Mouse (Mus musculus) midbrain, embryonic 14.5 days (tissue): ENCODE results near the gene Gtf2h4. TPM values are rescaled to one million over a fixed set of nuclear protein-coding genes. Genes with fewer than 3 reads are reported as not detected.

Experiments used
- ATAC-seq: fragments of 200-750 bp; cut with Nextera tagmentation; 2 replicates; pipeline ENCODE4 v1.8.0; 2017; ENCODE audit warnings: moderate number of reproducible peaks, moderate library complexity; ENCODE audit not compliant: low FRiP score, low TSS enrichment
- DNase-seq: peaks from one replicate; pipeline ENCODE4 v3.0.0-alpha.2; 2015
- H3K27ac ChIP-seq: fragments of 300-500 bp; sonication (generic); replicated peaks from 2 replicates; pipeline ENCODE4 v1.5.1; 2014; ENCODE audit warnings: mild to moderate bottlenecking, low read depth, low read length, moderate library complexity
- H3K27me3 ChIP-seq: fragments of 300-500 bp; sonication (generic); 2 replicates; pipeline ENCODE4 v1.6.1; 2014; ENCODE audit warnings: low read length, control low read depth, mixed read lengths; ENCODE audit not compliant: control insufficient read depth, insufficient read depth
- H3K36me3 ChIP-seq: fragments of 300-500 bp; sonication (generic); 2 replicates; pipeline ENCODE4 v1.6.1; 2014; ENCODE audit warnings: low read length, control low read depth; ENCODE audit not compliant: control insufficient read depth, insufficient read depth
- H3K4me1 ChIP-seq: fragments of 300-500 bp; sonication (generic); 2 replicates; pipeline ENCODE4 v1.6.1; 2014; ENCODE audit warnings: mild to moderate bottlenecking, antibody characterized with exemption, low read length, control low read depth; ENCODE audit not compliant: control insufficient read depth, insufficient read depth
- H3K4me2 ChIP-seq: fragments of 300-500 bp; sonication (generic); 2 replicates; pipeline ENCODE4 v1.6.1; 2014; ENCODE audit warnings: mild to moderate bottlenecking, low read length, moderate library complexity
- H3K4me3 ChIP-seq: fragments of 300-500 bp; sonication (generic); replicated peaks from 2 replicates; pipeline ENCODE4 v1.5.1; 2014; ENCODE audit warnings: low read depth, low read length
- H3K9ac ChIP-seq: fragments of 300-500 bp; sonication (generic); replicated peaks from 2 replicates; pipeline ENCODE4 v1.6.1; 2014; ENCODE audit warnings: mild to moderate bottlenecking, low read length, moderate library complexity
- H3K9me3 ChIP-seq: fragments of 300-500 bp; sonication (generic); 2 replicates; pipeline ENCODE4 v1.6.1; 2016; ENCODE audit warnings: low read length, control low read depth, mixed read lengths; ENCODE audit not compliant: control insufficient read depth
- WGBS: fragments of 180-500 bp; shearing (Covaris S2); extraction: QIAGEN DNeasy Blood & Tissue Kit; methylation state at CpG from one replicate; pipeline ENCODE4 v1.1.7; 2014; 5-methylcytosine and 5-hydroxymethylcytosine counted together
- polyA plus RNA-seq: library from polyadenylated mRNA; unstranded; fragments of >200 nt; fragmentation: Nextera tagmentation; extraction: Ambion mirVana; gene quantifications from 2 replicates; pipeline ENCODE4 v1.2.1, GENCODE M21; 2014

Gtf2h4 gene
- polyA plus RNA-seq, 1 experiment from 2014 or later = 25.5 TPM

DNA sequence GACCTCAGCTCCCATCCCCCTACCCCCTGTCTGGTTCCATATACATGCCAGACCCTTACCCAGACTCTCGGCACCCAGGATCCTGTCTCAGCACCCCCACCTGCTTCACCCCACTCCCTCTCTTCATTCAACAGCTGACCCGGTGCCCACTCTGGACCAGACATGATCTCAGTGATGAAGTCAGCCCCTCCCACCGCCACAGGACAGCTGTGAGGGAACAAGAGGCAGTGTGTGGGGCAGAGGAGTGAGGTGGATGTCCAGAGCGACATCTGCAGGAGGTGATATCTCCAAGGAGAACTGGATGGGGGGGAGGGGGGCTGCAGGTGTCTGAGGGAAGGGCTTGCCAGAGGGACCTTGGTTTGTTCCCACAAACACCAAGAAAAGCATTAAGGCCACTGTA is 18.3 kb upstream of the Gtf2h4 start:
- Histone ChIP-seq H3K4me1 (peaks cover 4% of the 10 kb centered on the region), H3K9me3 (no peaks in the 10 kb centered on the region), H3K36me3 (peaks cover 69% of the 10 kb centered on the region), H3K9ac (no peak overlapping the region), H3K4me3 (no peak overlapping the region), H3K27me3 (no peaks in the 10 kb centered on the region), H3K4me2 (no peak overlapping the region), H3K27ac (no peak overlapping the region)
- 85% methylated on average over 4 of the region's 4 CpGs for WGBS
- DNase-seq (no peak), ATAC-seq (no peak)

DNA sequence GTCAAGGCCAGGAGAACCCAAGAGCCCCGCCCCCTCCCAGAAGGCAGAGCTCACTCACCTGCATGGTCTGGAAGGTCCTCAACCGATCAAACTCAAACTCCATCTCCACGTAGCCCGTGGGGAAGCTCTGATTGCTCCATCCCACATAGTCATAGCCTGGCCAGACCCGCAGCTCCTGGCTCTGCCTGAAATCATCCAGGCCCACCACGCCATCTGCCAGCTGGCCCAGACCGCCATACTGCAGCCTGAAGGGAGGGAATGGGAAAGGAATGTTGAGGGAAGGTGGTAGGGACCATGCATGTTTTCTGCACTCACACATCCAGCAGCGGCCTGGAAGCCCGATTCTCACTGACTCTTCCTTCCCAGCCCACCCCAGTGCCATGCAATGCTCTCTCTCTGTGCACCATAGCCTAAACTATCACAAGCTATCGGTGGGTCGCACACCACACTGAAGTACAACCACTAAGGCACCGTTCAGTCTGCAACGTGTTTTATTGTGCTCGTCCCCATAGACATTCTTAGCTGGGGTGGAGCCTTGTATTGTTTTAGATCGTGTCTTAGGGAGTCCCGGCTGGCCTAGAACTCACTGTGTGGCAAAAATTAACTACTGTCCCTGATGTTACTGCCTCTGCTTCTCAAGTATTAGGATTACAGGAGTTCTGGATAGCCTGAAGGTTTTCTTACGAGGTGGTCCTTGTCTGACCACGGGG is 16.6 kb upstream of the Gtf2h4 start:
- H3K9me3 ChIP-seq = no peaks in the 10 kb centered on the region
- DNase-seq = no peak
- peaks cover 86% of the 10 kb centered on the region for H3K36me3 ChIP-seq
- no peak overlapping the region for H3K27ac ChIP-seq
- 95% methylated on average over 18 of the region's 18 CpGs for WGBS
- ATAC-seq = no peak
- no peaks in the 10 kb centered on the region for H3K27me3 ChIP-seq
- peaks cover 10% of the 10 kb centered on the region for H3K4me1 ChIP-seq
- no peak overlapping the region for H3K4me3 ChIP-seq
- no peak overlapping the region for H3K4me2 ChIP-seq
- H3K9ac ChIP-seq = no peak overlapping the region

DNA sequence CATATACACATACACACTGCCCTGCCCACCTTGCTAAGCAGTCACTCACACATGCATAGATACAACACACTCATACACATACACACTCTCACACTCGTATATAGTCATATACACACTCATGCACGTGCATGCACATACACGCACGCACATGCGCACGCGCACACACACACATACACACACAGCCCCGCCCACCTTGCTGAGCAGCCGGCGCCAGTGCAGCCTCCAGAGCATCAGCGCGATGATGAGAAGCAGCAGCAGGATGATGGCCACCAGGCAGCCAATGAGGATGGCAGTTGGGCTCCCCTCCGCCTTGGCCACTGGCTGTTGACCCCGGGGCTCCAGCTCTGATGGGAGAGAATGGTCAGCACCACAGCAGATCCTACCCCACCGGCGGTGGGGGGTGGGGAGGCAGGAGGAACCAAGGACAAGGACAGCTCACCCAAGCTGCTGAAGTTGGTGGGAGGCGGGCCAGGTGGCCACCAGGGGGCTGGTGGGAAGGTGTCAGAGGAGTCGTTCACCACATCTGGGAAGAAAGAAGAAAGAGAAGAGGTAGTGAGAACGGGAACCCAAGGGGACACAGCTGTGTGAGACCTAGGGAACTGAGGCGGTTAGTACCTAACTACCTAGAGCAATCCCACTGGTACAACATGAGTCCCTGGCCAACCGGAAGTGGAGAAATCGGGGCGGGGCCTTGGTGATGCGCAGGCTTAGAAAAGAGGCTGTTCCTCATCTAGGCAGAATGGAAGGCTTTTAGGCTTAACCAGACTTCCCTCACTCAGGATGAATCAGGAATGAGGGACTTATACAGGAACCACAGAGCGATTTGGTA is 15.0 kb upstream of the Gtf2h4 start:
- no peak for DNase-seq
- H3K4me3 ChIP-seq = no peak overlapping the region
- ATAC-seq = no peak
- no peaks in the 10 kb centered on the region for H3K9me3 ChIP-seq
- no peak overlapping the region for H3K27ac ChIP-seq
- H3K27me3 ChIP-seq = no peaks in the 10 kb centered on the region
- no peak overlapping the region for H3K4me2 ChIP-seq
- H3K4me1 ChIP-seq = peaks cover 13% of the 10 kb centered on the region
- no peak overlapping the region for H3K9ac ChIP-seq
- H3K36me3 ChIP-seq = peaks cover 99% of the 10 kb centered on the region
- WGBS = 93% methylated on average over 25 of the region's 25 CpGs

DNA sequence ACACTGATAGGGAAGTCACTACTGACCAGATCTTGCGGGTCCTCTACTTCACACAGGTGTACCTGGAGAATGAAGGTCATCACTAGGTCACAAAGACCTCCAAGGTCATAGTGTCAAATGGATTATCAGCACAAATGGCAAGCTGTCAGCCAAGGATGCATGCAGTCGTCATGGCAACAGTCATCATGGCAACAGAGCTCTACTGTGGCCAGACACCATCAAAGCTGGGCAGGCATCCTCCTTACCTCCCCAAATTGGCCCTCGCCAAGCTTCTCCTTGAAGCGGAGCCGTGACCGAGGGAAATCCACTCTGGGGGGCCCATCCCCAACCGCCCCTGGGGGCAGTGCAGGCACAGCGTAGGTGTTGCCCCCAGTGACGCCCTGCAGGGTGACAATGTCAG is 11.5 kb upstream of the Gtf2h4 start:
- H3K9ac ChIP-seq = peak overlapping the region; percentile 9; the same call in 1 of the 2 replicates
- H3K9me3 ChIP-seq = no peaks in the 10 kb centered on the region
- ATAC-seq (no peak), DNase-seq (peak; percentile 66)
- H3K27me3 ChIP-seq = no peaks in the 10 kb centered on the region
- H3K4me2 ChIP-seq = no peak overlapping the region; the same call in 1 of the 2 replicates
- H3K27ac ChIP-seq = peak overlapping the region; percentile 70
- H3K36me3 ChIP-seq = peaks cover 99% of the 10 kb centered on the region
- no peak overlapping the region for H3K4me3 ChIP-seq
- H3K4me1 ChIP-seq = peaks cover 13% of the 10 kb centered on the region
- WGBS = 34% methylated on average over 9 of the region's 9 CpGs

DNA sequence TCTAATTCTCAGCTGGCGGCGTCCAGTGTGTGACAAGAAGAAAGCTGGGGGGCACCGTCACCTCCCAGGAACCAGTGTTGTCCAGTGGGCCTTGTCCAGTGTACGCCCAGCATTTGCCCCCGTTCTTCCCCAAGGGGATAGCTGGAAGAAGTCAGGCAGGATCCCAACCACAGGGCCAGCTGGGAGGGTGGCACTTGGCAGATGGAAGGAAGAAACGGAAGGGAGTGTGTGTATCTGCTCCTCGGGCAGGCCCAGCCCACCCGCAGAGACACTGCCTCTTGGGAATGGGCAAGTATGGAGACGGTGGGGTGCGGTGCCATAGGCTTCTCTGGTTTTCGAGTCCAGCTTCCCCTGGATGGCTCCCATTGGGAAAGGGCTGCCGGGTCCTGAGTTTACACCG is 8.4 kb upstream of the Gtf2h4 start:
- no peaks in the 10 kb centered on the region for H3K27me3 ChIP-seq
- no peak overlapping the region for H3K27ac ChIP-seq
- WGBS = 89% methylated on average over 13 of the region's 13 CpGs
- H3K9ac ChIP-seq = no peak overlapping the region
- H3K36me3 ChIP-seq = peaks cover 72% of the 10 kb centered on the region
- ATAC-seq (no peak), DNase-seq (no peak)
- peaks cover 13% of the 10 kb centered on the region for H3K4me1 ChIP-seq
- H3K9me3 ChIP-seq = no peaks in the 10 kb centered on the region
- H3K4me2 ChIP-seq = no peak overlapping the region
- H3K4me3 ChIP-seq = no peak overlapping the region

DNA sequence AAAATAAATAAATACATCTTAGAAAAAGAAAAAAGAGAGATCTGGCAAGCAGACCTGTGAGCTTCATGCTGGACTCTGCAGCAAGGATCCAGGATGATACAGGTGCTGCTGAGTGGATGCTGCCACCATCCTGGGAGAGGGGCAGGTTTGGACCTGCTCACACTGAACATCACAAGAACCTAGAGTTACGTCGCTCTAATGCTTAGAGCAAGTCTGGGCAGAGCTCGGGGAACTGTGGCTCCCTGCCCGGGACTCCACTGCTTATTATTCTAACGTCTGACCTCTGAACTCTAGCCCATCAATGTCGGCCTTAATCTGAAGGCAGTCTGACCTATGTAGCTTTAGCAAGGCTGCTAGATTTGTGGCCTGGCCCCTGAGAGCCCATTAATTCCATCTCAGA is 7.1 kb upstream of the Gtf2h4 start:
- 39% methylated on average over 6 of the region's 6 CpGs for WGBS
- Histone ChIP-seq H3K27ac (no peak overlapping the region), H3K9me3 (no peaks in the 10 kb centered on the region), H3K9ac (no peak overlapping the region; the same call in 1 of the 2 replicates), H3K4me2 (no peak overlapping the region), H3K4me3 (no peak overlapping the region), H3K27me3 (no peaks in the 10 kb centered on the region), H3K36me3 (peaks cover 58% of the 10 kb centered on the region), H3K4me1 (peaks cover 8% of the 10 kb centered on the region; the same call in 1 of the 2 replicates)
- ATAC-seq (no peak), DNase-seq (no peak)

DNA sequence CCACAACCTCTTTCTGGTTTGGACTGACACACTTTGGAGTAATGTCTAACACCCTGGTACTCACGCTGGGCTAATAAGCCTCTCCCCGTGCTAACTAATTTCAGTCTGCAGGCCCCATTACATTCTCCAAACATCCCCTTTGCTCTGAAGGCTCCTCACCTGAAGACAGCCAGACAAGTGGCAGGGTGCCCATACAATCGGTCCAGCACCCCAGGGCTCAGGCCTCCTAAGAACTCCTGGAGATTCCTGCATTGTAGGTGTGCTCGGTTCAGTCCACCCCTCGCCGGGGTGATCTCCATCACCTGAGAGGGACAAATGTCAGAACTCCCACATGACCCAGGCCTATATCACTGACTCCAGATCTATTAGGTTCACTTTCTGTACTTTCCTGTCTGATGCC is 1.0 kb downstream of the Gtf2h4 start:
- DNase-seq (no peak), ATAC-seq (no peak)
- H3K4me1 ChIP-seq = peaks cover 11% of the 10 kb centered on the region; the same call in 1 of the 2 replicates
- WGBS = 90% methylated on average over 6 of the region's 6 CpGs
- H3K27me3 ChIP-seq = no peaks in the 10 kb centered on the region
- no peak overlapping the region for H3K4me3 ChIP-seq
- peaks cover 13% of the 10 kb centered on the region; the same call in 1 of the 2 replicates for H3K36me3 ChIP-seq
- H3K4me2 ChIP-seq = peak overlapping the region; percentile 70
- peak overlapping the region; percentile 79; the same call in 1 of the 2 replicates for H3K9ac ChIP-seq
- H3K9me3 ChIP-seq = no peaks in the 10 kb centered on the region
- no peak overlapping the region for H3K27ac ChIP-seq

DNA sequence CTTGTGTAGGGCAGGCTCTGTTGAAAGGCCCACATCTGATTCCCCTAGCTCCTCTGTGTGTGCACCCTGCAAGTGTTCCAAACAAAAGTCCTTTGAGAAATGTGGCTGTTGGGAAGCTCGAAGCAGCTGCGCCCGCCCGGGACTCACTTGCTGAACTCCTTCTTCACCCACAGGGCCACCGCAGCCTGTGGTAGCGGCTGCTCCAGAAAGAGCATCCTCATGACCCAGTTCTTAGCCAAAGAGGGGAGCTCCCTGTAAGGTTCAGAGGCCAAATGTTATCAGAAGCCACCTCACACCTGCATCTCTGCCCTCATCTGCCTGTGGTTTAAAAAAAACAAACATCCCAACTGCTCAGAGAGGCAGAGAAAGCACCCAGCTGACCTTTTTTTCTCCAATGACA is 1.7 kb downstream of the Gtf2h4 start:
- Histone ChIP-seq H3K4me2 (no peak overlapping the region), H3K4me1 (peaks cover 11% of the 10 kb centered on the region; the same call in 1 of the 2 replicates), H3K9ac (no peak overlapping the region), H3K4me3 (no peak overlapping the region), H3K27me3 (no peaks in the 10 kb centered on the region), H3K27ac (no peak overlapping the region), H3K9me3 (no peaks in the 10 kb centered on the region), H3K36me3 (peaks cover 13% of the 10 kb centered on the region; the same call in 1 of the 2 replicates)
- 89% methylated on average over 6 of the region's 6 CpGs for WGBS
- no peak for DNase-seq
- no peak for ATAC-seq
